Mouse (Mus musculus): ENCODE results near the gene Aox4. TPM values are rescaled to one million over a fixed set of nuclear protein-coding genes. Genes with fewer than 3 reads are reported as not detected.

Aox4 gene
- polyA plus RNA-seq, 1 experiment from 2014 or later, result 1.7 TPM

GRCm38 (mm10) chr1:58280939-58281624 is 70.9 kb downstream of the Aox4 start:
- Histone ChIP-seq H3K27me3 (replicated peaks; ENCODE audit: control insufficient read depth, insufficient read depth, low read length) (no peaks in the 10 kb centered on the region), H3K9ac (ENCODE audit: low read depth, low read length) (no peak overlapping the region), H3K4me1 (replicated peaks; ENCODE audit: control insufficient read depth, insufficient read depth, low read length) (no peaks in the 10 kb centered on the region), H3K36me3 (ENCODE audit: control insufficient read depth, insufficient read depth, low read length) (no peaks in the 10 kb centered on the region), H3K4me3 (ENCODE audit: low read depth, low read length) (no peak overlapping the region), H3K27ac (ENCODE audit: low read depth, low read length) (no peak overlapping the region), H3K9me3 (ENCODE audit: control insufficient read depth, low read length) (no peaks in the 10 kb centered on the region), H3K4me2 (no peak overlapping the region)
- ATAC-seq (replicated peaks; ENCODE audit: low FRiP score) (no peak), DNase-seq (ENCODE audit: low spot score) (no peak)
- 73% methylated on average over 13 of the region's 13 CpGs for whole genome bisulfite sequencing

GRCm38 (mm10) chr1:58281625-58281988 is 71.4 kb downstream of the Aox4 start:
- no peak overlapping the region for H3K27ac ChIP-seq (ENCODE audit: low read depth, low read length)
- H3K36me3 ChIP-seq (ENCODE audit: control insufficient read depth, insufficient read depth, low read length), result no peaks in the 10 kb centered on the region
- H3K27me3 ChIP-seq (replicated peaks; ENCODE audit: control insufficient read depth, insufficient read depth, low read length), result no peaks in the 10 kb centered on the region
- DNase-seq (ENCODE audit: low spot score), result no peak
- no peaks in the 10 kb centered on the region for H3K9me3 ChIP-seq (ENCODE audit: control insufficient read depth, low read length)
- ATAC-seq (replicated peaks; ENCODE audit: low FRiP score), result no peak
- 71% methylated on average over 4 of the region's 4 CpGs for WGBS
- no peak overlapping the region for H3K4me3 ChIP-seq (ENCODE audit: low read depth, low read length)
- H3K9ac ChIP-seq (ENCODE audit: low read depth, low read length), result no peak overlapping the region
- no peaks in the 10 kb centered on the region for H3K4me1 ChIP-seq (replicated peaks; ENCODE audit: control insufficient read depth, insufficient read depth, low read length)
- no peak overlapping the region for H3K4me2 ChIP-seq

DNA sequence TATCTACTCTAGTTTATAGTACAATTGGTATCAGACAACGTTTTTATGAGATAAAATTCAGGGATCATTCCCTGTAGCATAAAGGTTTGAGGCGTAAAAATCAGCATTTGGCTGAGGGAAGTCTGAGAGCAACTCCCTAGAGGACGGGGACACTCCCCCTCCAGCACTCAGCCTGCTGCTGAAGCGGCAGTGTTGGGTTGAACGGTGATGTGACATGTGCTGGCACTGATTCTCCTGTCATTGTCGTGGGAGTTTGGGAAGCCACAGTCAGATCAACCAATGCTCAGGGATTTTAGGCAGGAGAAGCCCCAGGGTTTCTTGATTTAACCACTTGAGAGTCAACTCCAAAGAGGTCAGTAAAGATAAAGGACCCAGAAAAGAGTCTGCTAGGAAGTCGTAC is 74.3 kb downstream of the Aox4 start:
- no peaks in the 10 kb centered on the region for H3K4me1 ChIP-seq (replicated peaks; ENCODE audit: control insufficient read depth, insufficient read depth, low read length)
- no peak overlapping the region for H3K9ac ChIP-seq (ENCODE audit: low read depth, low read length)
- no peak for DNase-seq (ENCODE audit: low spot score)
- ATAC-seq (replicated peaks; ENCODE audit: low FRiP score), result no peak
- no peaks in the 10 kb centered on the region for H3K9me3 ChIP-seq (ENCODE audit: control insufficient read depth, low read length)
- H3K36me3 ChIP-seq (ENCODE audit: control insufficient read depth, insufficient read depth, low read length), result no peaks in the 10 kb centered on the region
- H3K27ac ChIP-seq (ENCODE audit: low read depth, low read length), result no peak overlapping the region
- no peak overlapping the region for H3K4me3 ChIP-seq (ENCODE audit: low read depth, low read length)
- no peaks in the 10 kb centered on the region for H3K27me3 ChIP-seq (replicated peaks; ENCODE audit: control insufficient read depth, insufficient read depth, low read length)
- 54% methylated on average over 7 of the region's 7 CpGs for WGBS
- H3K4me2 ChIP-seq, result no peak overlapping the region

DNA sequence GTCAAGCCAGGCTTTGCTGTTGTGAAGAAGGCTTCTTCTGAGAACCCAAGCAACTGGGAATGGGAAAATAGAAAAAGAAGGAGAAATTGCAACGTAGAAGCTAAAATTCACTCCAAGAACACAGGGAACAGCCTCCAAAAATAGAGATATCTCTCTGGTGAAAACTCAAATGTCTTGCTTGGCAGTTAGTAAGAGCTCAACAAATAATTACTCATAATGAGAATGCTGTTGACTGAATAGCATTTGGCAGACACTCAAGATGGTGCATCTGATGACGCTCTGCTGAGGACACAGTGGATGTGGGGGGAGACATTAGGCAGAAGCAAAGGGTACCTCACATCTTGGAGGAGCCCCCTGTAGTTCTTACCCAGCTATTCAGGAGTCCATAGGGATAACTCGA is 77.9 kb downstream of the Aox4 start:
- Histone ChIP-seq H3K4me1 (replicated peaks; ENCODE audit: control insufficient read depth, insufficient read depth, low read length) (no peaks in the 10 kb centered on the region), H3K4me2 (no peak overlapping the region), H3K4me3 (ENCODE audit: low read depth, low read length) (no peak overlapping the region), H3K9me3 (ENCODE audit: control insufficient read depth, low read length) (no peaks in the 10 kb centered on the region), H3K27ac (ENCODE audit: low read depth, low read length) (no peak overlapping the region), H3K9ac (ENCODE audit: low read depth, low read length) (no peak overlapping the region), H3K36me3 (ENCODE audit: control insufficient read depth, insufficient read depth, low read length) (no peaks in the 10 kb centered on the region), H3K27me3 (replicated peaks; ENCODE audit: control insufficient read depth, insufficient read depth, low read length) (no peaks in the 10 kb centered on the region)
- no peak for ATAC-seq (replicated peaks; ENCODE audit: low FRiP score)
- WGBS, result 77% methylated on average over 3 of the region's 3 CpGs
- DNase-seq (ENCODE audit: low spot score), result no peak

GRCm38 (mm10) chr1:58289863-58290469 is 79.8 kb downstream of the Aox4 start:
- no peak for DNase-seq (ENCODE audit: low spot score)
- Histone ChIP-seq H3K4me2 (no peak overlapping the region), H3K36me3 (ENCODE audit: control insufficient read depth, insufficient read depth, low read length) (no peaks in the 10 kb centered on the region), H3K27me3 (replicated peaks; ENCODE audit: control insufficient read depth, insufficient read depth, low read length) (no peaks in the 10 kb centered on the region), H3K4me3 (ENCODE audit: low read depth, low read length) (no peak overlapping the region), H3K9me3 (ENCODE audit: control insufficient read depth, low read length) (no peaks in the 10 kb centered on the region), H3K9ac (ENCODE audit: low read depth, low read length) (no peak overlapping the region), H3K27ac (ENCODE audit: low read depth, low read length) (no peak overlapping the region), H3K4me1 (replicated peaks; ENCODE audit: control insufficient read depth, insufficient read depth, low read length) (no peaks in the 10 kb centered on the region)
- WGBS, result 48% methylated on average over 16 of the region's 16 CpGs
- no peak for ATAC-seq (replicated peaks; ENCODE audit: low FRiP score)

GRCm38 (mm10) chr1:58291394-58292300 is 81.5 kb downstream of the Aox4 start:
- H3K9me3 ChIP-seq (ENCODE audit: control insufficient read depth, low read length), result no peaks in the 10 kb centered on the region
- no peak overlapping the region for H3K4me2 ChIP-seq
- no peaks in the 10 kb centered on the region for H3K4me1 ChIP-seq (replicated peaks; ENCODE audit: control insufficient read depth, insufficient read depth, low read length)
- no peak overlapping the region for H3K4me3 ChIP-seq (ENCODE audit: low read depth, low read length)
- ATAC-seq (replicated peaks; ENCODE audit: low FRiP score), result no peak
- H3K9ac ChIP-seq (ENCODE audit: low read depth, low read length), result no peak overlapping the region
- H3K27me3 ChIP-seq (replicated peaks; ENCODE audit: control insufficient read depth, insufficient read depth, low read length), result no peaks in the 10 kb centered on the region
- H3K36me3 ChIP-seq (ENCODE audit: control insufficient read depth, insufficient read depth, low read length), result no peaks in the 10 kb centered on the region
- no peak overlapping the region for H3K27ac ChIP-seq (ENCODE audit: low read depth, low read length)
- DNase-seq (ENCODE audit: low spot score), result no peak
- WGBS, result 55% methylated on average over 13 of the region's 13 CpGs

DNA sequence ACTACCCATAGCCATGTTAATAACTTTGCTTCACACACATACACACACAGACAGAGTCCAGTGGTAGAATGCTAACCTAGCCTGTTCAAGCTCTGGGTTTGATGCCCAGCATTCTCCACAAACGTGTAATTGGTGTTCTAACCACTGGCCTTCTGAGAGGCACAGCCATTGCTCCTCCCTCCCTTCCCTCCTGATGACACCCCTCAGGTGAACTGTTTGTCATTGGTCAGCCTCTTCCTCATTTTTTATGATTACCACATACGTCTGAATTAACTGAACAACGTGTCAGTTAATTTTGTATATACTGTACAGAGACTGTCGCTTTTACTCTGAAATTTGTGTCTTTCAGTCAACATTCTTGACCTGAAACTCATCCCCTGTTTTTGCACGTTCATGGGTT is 84.5 kb downstream of the Aox4 start:
- WGBS, result 77% methylated on average over 5 of the region's 5 CpGs
- Histone ChIP-seq H3K27me3 (replicated peaks; ENCODE audit: control insufficient read depth, insufficient read depth, low read length) (no peaks in the 10 kb centered on the region), H3K4me1 (replicated peaks; ENCODE audit: control insufficient read depth, insufficient read depth, low read length) (no peaks in the 10 kb centered on the region), H3K9me3 (ENCODE audit: control insufficient read depth, low read length) (no peaks in the 10 kb centered on the region), H3K27ac (ENCODE audit: low read depth, low read length) (no peak overlapping the region), H3K36me3 (ENCODE audit: control insufficient read depth, insufficient read depth, low read length) (no peaks in the 10 kb centered on the region), H3K9ac (ENCODE audit: low read depth, low read length) (no peak overlapping the region), H3K4me2 (no peak overlapping the region), H3K4me3 (ENCODE audit: low read depth, low read length) (no peak overlapping the region)
- DNase-seq (ENCODE audit: low spot score), result no peak
- ATAC-seq (replicated peaks; ENCODE audit: low FRiP score), result no peak

GRCm38 (mm10) chr1:58296278-58296677 is 86.1 kb downstream of the Aox4 start:
- 7% methylated on average over 7 of the region's 7 CpGs for WGBS
- DNase-seq (ENCODE audit: low spot score) (peak; percentile 37), ATAC-seq (replicated peaks; ENCODE audit: low FRiP score) (peak; percentile 47; the same call in 1 of the 2 replicates)
- Histone ChIP-seq H3K27me3 (replicated peaks; ENCODE audit: control insufficient read depth, insufficient read depth, low read length) (no peaks in the 10 kb centered on the region), H3K4me1 (replicated peaks; ENCODE audit: control insufficient read depth, insufficient read depth, low read length) (no peaks in the 10 kb centered on the region), H3K9ac (ENCODE audit: low read depth, low read length) (no peak overlapping the region), H3K36me3 (ENCODE audit: control insufficient read depth, insufficient read depth, low read length) (no peaks in the 10 kb centered on the region), H3K27ac (ENCODE audit: low read depth, low read length) (no peak overlapping the region), H3K9me3 (ENCODE audit: control insufficient read depth, low read length) (no peaks in the 10 kb centered on the region), H3K4me2 (no peak overlapping the region), H3K4me3 (ENCODE audit: low read depth, low read length) (no peak overlapping the region)
